ENCODE assay signal across 8 mouse cellular contexts in genomic region chr5:4104341-4105040, GRCm38 (mm10). TPM values are rescaled to one million over a fixed set of nuclear protein-coding genes. Genes with fewer than 3 reads are reported as not detected.
DNase-seq lines count a peak whose midpoint lies in the region; ATAC-seq lines count a peak whose summit lies in the region.

Cyp51 (minus strand) TSS chr5:4104746.

- H3K4me1 ChIP-seq in intestine, embryonic 14.5 days (replicated peaks; ENCODE audit: control insufficient read depth, insufficient read depth, low read length) = peaks cover 9% of the 10 kb centered on the region; the same call in 1 of the 2 replicates

- H3K27me3 ChIP-seq in intestine, embryonic 14.5 days (replicated peaks; ENCODE audit: control insufficient read depth, insufficient read depth, low read length) = no peaks in the 10 kb centered on the region

- H3K27ac ChIP-seq in intestine, embryonic 14.5 days (ENCODE audit: low read depth) = peak within 1 kb of the TSS; percentile 94

- H3K4me3 ChIP-seq in intestine, embryonic 14.5 days (ENCODE audit: low read depth, low read length) = peak within 1 kb of the TSS; percentile 99

- ATAC-seq in intestine, embryonic 14.5 days (replicated peaks; ENCODE audit: low FRiP score, low TSS enrichment, low read depth) = peak; percentile 99

- H3K4me2 ChIP-seq in intestine, embryonic 14.5 days (ENCODE audit: low read length) = peak within 1 kb of the TSS; percentile 64

- intact Hi-C loops in left cerebral cortex, postnatal 14 days (cut with DNase I) = loop anchor here (10.0 kb wide), 2 partner anchors 90 to 810 kb away; partner anchors contain the start of gene Mterf1b

- peaks cover 33% of the 10 kb centered on the region for H3K36me3 ChIP-seq in intestine, embryonic 14.5 days (ENCODE audit: control insufficient read depth, insufficient read depth, low read length)

- peak within 1 kb of the TSS; percentile 81 for H3K9ac ChIP-seq in intestine, embryonic 14.5 days (ENCODE audit: low read length)

- DNase-seq in adrenal gland, adult (ENCODE audit: inconsistent age in 2 of 2, low spot score in 1 of 2) = peak; percentile 94 to 97
- DNase-seq in embryo, embryonic 10.5 days (ENCODE audit: low spot score) = peak; percentile 92
- peak; percentile 87 for DNase-seq in gastrocnemius, postnatal 25 days
- peak; percentile 99 for DNase-seq in intestine, embryonic 14.5 days (ENCODE audit: low spot score)
- peak; percentile 92 for DNase-seq in left cerebral cortex, postnatal 14 days (ENCODE audit: low spot score in 2 of 2)
- peak; percentile 93 for DNase-seq in mesoderm, embryonic 11.5 days (ENCODE audit: low read depth, low spot score)
- DNase-seq in right cerebral cortex, postnatal 36 days (ENCODE audit: low spot score in 2 of 2) = peak; percentile 88 to 92
- DNase-seq in yolk sac, embryonic 10.5 days (ENCODE audit: low spot score) = peak; percentile 93

- 0 out of 2 replicates have a peak, but pooled peaks cover 4% of the 10 kb centered on the region for H3K9me3 ChIP-seq in intestine, embryonic 14.5 days (ENCODE audit: control insufficient read depth, low read length)

- under 1% methylated on average over 58 of the region's 59 CpGs for WGBS in intestine, embryonic 14.5 days

RNA-seq across cellular contexts. Expression of gene Cyp51, which starts in this region (rescaled TPM):
- total RNA-seq in gastrocnemius, postnatal 25 days (2021) = 1 to 10 TPM; 2.6 to 2.9 TPM
- polyA plus RNA-seq in intestine, embryonic 14.5 days (2014; fragmentation: Nextera tagmentation; extraction: Ambion mirVana) = 104 and 120 TPM in 2 replicates
- total RNA-seq in left cerebral cortex, postnatal 14 days (2021) = 10 to 100 TPM; 58.2 to 61.8 TPM

Comparison
In these comparisons a context has a peak if more than half of its experiments do, and no peak if none do; other contexts are left out.
1. Peak in every context shown above with its lines: DNase-seq, ATAC-seq, H3K4me3 ChIP-seq and H3K27ac ChIP-seq.
2. RNA of gene Cyp51 (total RNA-seq): 58.2 to 61.8 TPM in left cerebral cortex, postnatal 14 days; 2.6 to 2.9 TPM in gastrocnemius, postnatal 25 days; every median in the first group is over 10 times any median in the second.